Mouse (Mus musculus): Measurements from ENCODE around the gene Ager. TPM values are rescaled to one million over a fixed set of nuclear protein-coding genes. Genes with fewer than 3 reads are reported as not detected.

Ager gene
- polyA plus RNA-seq, 1 experiment = 5.2 TPM

DNA sequence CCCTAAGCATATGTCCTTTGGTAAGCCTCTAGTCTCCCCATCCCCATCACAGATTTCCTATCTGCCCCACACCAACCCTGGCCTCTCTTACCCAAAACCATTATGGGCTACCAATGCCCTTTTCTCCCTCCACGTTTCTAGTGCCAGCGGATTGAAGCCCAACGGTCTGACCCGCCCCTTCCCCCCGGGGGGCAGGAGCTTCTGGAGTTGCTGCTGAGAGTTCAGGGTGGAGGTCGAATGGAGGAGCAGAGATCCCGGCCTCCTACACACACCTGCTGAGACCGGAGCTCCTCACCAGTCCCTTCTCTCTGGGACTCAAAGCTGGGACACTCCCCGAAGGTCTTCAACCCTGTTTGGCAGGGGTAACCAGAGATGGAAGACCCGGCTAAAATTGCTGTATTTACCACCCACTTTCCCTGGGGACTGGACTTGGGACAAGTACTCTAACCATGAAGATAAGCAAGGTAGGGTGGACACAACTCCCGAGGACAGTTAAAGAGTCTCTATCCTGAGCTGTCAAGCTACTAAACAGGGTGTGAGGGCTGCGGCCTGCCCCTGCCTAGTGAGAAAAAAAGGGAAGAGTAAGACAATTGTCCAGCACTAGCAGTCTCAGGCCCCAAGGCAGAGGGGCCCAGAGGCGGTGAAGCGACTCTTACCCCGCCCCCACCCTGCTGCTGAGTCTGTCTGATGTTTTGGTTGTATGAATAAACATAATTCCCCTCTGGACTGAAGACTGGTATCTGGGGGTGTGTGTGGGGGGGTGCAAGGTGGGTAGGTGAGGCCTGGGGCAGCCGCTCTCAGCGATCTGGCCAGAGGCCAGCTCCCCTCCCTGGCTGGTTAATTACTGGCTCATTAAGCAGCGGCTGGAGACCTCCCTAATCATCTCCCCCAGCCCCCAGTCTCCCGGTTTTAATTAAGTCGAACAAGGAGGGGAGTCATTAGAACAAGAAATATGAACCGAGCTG lies 6.4 kb upstream of the Ager start, which contains the start of gene Pbx2:
TSS of gene Pbx2 (plus strand) at position 238 of the 965 bp plus-strand sequence.
- no peak for DNase-seq (ENCODE audit: low read depth in 1 of 2, low spot score in 2 of 2)
- Histone ChIP-seq H3K36me3 (ENCODE audit: control insufficient read depth, insufficient read depth, low read length) (peaks cover 26% of the 10 kb centered on the region), H3K4me1 (ENCODE audit: control insufficient read depth, insufficient read depth, insufficient read length) (peaks cover 14% of the 10 kb centered on the region; the same call in 1 of the 2 replicates), H3K4me3 (ENCODE audit: extremely low read depth, insufficient read depth, insufficient read length) (peak within 1 kb of the TSS; percentile 82), H3K27me3 (ENCODE audit: control insufficient read depth, insufficient read depth, low read length) (no peaks in the 10 kb centered on the region), H3K27ac (ENCODE audit: insufficient read depth, low read length) (peak within 1 kb of the TSS; percentile 100)
- TF ChIP-seq POLR2A (IDR thresholded peaks at IDR 0.05; ENCODE audit: low read depth, low read length) = no peak
- WGBS = 5% methylated on average over 21 of the region's 21 CpGs

DNA sequence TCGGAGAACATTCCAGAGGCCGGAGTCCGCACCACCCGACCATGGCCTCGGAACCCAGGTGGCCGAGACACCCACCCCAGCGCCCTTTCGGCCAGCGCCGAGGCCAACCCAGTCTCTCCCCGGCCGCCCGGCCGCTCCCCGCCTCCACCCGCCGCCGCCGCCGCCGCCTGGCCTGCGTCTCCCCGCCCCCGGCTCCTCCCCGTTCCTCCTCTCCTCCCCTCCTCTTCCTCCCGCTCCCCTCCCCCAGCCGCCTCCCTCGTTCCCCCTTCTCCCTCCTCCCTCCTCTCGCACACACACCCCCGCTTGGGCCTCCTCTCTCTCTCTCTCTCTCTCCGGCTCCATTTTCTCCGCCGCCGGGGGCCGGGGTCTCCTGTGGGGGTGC lies 5.7 kb upstream of the Ager start:
- peak overlapping the region; percentile 82 for H3K4me3 ChIP-seq (ENCODE audit: extremely low read depth, insufficient read depth, insufficient read length)
- peaks cover 28% of the 10 kb centered on the region for H3K36me3 ChIP-seq (ENCODE audit: control insufficient read depth, insufficient read depth, low read length)
- peaks cover 11% of the 10 kb centered on the region; the same call in 1 of the 2 replicates for H3K4me1 ChIP-seq (ENCODE audit: control insufficient read depth, insufficient read depth, insufficient read length)
- TF ChIP-seq CTCF (IDR thresholded peaks at IDR 0.05; ENCODE audit: extremely low read depth, insufficient read depth, insufficient read length, insufficient replicate concordance) (no peak), POLR2A (IDR thresholded peaks at IDR 0.05; ENCODE audit: low read depth, low read length) (no peak)
- 2% methylated on average over 29 of the region's 35 CpGs for WGBS
- H3K27me3 ChIP-seq (ENCODE audit: control insufficient read depth, insufficient read depth, low read length) = no peaks in the 10 kb centered on the region
- peak; percentile 53 to 89 for DNase-seq (ENCODE audit: low read depth in 1 of 2, low spot score in 2 of 2)
- peak overlapping the region; percentile 100 for H3K27ac ChIP-seq (ENCODE audit: insufficient read depth, low read length)

DNA sequence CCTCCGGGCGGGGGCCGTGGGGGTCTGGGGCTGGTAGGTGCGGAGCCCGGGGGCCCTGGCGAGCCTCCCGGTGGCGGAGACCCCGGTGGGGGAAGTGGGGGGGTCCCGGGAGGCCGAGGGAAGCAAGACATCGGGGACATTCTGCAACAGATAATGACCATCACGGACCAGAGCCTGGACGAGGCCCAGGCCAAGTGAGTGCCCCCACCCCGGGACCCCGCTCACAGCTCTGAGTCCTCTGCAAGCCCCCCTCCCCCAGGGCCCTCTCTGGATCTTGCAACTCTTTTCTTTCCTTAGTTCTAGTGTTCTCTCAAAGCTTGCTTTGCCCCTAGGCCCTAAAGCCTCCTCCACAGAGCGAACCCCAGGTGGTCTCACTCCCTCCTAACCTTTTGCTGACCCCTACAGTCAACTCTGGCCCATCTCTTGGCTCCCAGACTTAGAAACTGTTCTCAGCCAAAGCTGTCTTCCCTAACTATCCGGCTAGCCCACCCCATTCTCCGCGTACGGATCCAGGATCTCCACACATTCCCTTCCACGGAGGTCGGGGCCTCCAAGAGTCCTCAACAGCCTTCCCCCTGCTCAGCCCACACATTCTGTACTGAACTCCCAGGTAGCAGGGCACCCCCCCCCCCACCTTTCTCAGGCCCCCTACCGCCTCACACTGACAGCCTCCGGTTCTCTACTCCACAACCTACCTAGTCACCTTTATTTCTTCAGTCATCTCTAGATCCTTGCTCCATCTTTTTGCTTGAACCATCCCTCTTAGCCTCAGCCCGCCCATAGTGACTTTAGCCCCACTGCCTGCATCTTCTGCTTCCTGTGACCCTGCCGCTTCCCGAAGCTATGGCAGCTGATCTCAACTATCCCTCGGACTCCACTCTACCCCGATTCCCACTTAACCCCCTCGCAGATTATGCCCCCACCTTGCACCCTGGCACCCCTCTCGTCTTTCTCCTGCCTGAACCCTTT lies 4.8 kb upstream of the Ager start:
- DNase-seq (ENCODE audit: low read depth in 1 of 2, low spot score in 2 of 2) = no peak
- no peak for TF ChIP-seq CTCF (IDR thresholded peaks at IDR 0.05; ENCODE audit: extremely low read depth, insufficient read depth, insufficient read length, insufficient replicate concordance)
- TF ChIP-seq POLR2A (IDR thresholded peaks at IDR 0.05; ENCODE audit: low read depth, low read length) = no peak
- peaks cover 11% of the 10 kb centered on the region; the same call in 1 of the 2 replicates for H3K4me1 ChIP-seq (ENCODE audit: control insufficient read depth, insufficient read depth, insufficient read length)
- H3K4me3 ChIP-seq (ENCODE audit: extremely low read depth, insufficient read depth, insufficient read length) = peak overlapping the region; percentile 82
- peak overlapping the region; percentile 49; the same call in 1 of the 2 replicates for H3K27ac ChIP-seq (ENCODE audit: insufficient read depth, low read length)
- 7% methylated on average over 31 of the region's 32 CpGs for WGBS
- H3K36me3 ChIP-seq (ENCODE audit: control insufficient read depth, insufficient read depth, low read length) = peaks cover 28% of the 10 kb centered on the region
- H3K27me3 ChIP-seq (ENCODE audit: control insufficient read depth, insufficient read depth, low read length) = no peaks in the 10 kb centered on the region

DNA sequence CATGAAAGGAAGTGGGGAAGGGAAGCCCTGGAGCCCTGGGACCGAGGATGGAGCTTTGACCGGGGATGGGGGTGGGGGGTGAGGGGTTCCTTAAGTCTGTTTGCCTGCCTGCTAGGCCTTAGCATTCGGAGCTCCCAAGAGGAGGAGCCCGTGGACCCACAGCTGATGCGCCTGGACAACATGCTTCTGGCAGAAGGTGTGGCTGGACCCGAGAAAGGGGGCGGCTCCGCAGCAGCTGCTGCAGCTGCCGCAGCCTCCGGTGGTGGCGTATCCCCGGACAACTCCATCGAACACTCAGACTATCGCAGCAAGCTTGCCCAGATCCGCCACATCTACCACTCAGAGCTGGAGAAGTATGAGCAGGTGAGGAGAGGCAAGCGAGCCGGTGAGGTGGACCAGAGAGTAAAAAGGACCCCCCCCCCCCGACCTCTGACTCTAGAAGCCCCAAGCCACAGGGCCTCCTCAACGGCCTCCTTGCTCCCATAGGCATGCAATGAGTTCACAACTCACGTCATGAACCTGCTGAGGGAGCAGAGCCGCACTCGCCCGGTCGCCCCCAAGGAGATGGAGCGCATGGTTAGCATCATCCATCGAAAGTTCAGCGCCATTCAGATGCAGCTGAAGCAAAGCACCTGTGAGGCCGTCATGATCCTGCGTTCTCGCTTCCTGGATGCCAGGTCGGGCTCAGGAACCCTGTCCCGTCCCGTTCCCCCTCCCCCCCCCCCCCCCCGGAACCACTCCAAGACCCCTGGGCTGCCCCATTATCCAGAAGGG lies 3.7 kb upstream of the Ager start:
- no peaks in the 10 kb centered on the region for H3K27me3 ChIP-seq (ENCODE audit: control insufficient read depth, insufficient read depth, low read length)
- H3K4me1 ChIP-seq (ENCODE audit: control insufficient read depth, insufficient read depth, insufficient read length) = peaks cover 5% of the 10 kb centered on the region; the same call in 1 of the 2 replicates
- 73% methylated on average over 33 of the region's 34 CpGs for WGBS
- no peak overlapping the region for H3K27ac ChIP-seq (ENCODE audit: insufficient read depth, low read length)
- TF ChIP-seq POLR2A (IDR thresholded peaks at IDR 0.05; ENCODE audit: low read depth, low read length) = no peak
- no peak for TF ChIP-seq CTCF (IDR thresholded peaks at IDR 0.05; ENCODE audit: extremely low read depth, insufficient read depth, insufficient read length, insufficient replicate concordance)
- no peak for DNase-seq (ENCODE audit: low read depth in 1 of 2, low spot score in 2 of 2)
- H3K36me3 ChIP-seq (ENCODE audit: control insufficient read depth, insufficient read depth, low read length) = peaks cover 28% of the 10 kb centered on the region
- no peak overlapping the region for H3K4me3 ChIP-seq (ENCODE audit: extremely low read depth, insufficient read depth, insufficient read length)

DNA sequence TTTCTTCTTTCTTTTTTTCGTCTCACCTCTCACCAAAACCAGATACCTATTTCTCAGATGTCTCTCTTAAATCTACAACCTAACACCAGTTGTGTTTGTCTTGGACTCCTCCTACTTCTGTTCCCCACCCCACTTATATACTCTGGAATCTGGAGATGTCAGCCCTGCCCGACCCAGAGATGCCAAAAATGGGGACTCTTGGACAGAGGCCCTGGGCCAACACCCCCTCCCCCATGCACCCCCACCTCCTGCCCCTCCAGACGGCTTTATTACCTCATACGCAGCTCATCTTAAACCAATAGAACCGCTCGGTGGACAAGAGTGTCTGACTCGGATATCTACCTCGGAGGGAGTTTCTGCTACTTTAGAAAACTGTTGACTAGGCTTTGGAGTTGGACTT lies 1.6 kb upstream of the Ager start:
- H3K4me3 ChIP-seq (ENCODE audit: extremely low read depth, insufficient read depth, insufficient read length) = no peak overlapping the region
- no peak for TF ChIP-seq POLR2A (IDR thresholded peaks at IDR 0.05; ENCODE audit: low read depth, low read length)
- TF ChIP-seq CTCF (IDR thresholded peaks at IDR 0.05; ENCODE audit: extremely low read depth, insufficient read depth, insufficient read length, insufficient replicate concordance) = no peak
- no peak overlapping the region for H3K27ac ChIP-seq (ENCODE audit: insufficient read depth, low read length)
- H3K27me3 ChIP-seq (ENCODE audit: control insufficient read depth, insufficient read depth, low read length) = no peaks in the 10 kb centered on the region
- no peak for DNase-seq (ENCODE audit: low read depth in 1 of 2, low spot score in 2 of 2)
- H3K36me3 ChIP-seq (ENCODE audit: control insufficient read depth, insufficient read depth, low read length) = peaks cover 30% of the 10 kb centered on the region
- whole genome bisulfite sequencing = 89% methylated on average over 8 of the region's 8 CpGs
- H3K4me1 ChIP-seq (ENCODE audit: control insufficient read depth, insufficient read depth, insufficient read length) = peaks cover 5% of the 10 kb centered on the region; the same call in 1 of the 2 replicates

DNA sequence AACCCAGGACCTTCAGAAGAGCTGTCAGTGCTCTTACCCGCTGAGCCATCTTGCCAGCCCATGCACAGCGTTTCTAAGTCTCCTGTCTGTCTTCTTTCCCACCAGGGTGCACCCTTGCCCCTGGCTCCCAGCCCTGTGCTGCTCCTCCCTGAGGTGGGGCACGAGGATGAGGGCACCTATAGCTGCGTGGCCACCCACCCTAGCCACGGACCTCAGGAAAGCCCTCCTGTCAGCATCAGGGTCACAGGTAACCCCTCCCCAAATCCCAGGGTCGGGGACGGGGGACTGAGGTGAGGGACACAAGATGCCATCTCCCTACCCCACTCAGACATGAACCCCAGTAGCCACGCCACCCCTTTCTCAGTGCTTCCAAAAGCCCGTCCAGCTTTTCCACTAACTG lies 2.2 kb downstream of the Ager start:
- H3K36me3 ChIP-seq (ENCODE audit: control insufficient read depth, insufficient read depth, low read length) = peaks cover 21% of the 10 kb centered on the region
- no peak for DNase-seq (ENCODE audit: low read depth in 1 of 2, low spot score in 2 of 2)
- no peak overlapping the region for H3K27ac ChIP-seq (ENCODE audit: insufficient read depth, low read length)
- H3K27me3 ChIP-seq (ENCODE audit: control insufficient read depth, insufficient read depth, low read length) = no peaks in the 10 kb centered on the region
- H3K4me1 ChIP-seq (ENCODE audit: control insufficient read depth, insufficient read depth, insufficient read length) = peaks cover 11% of the 10 kb centered on the region; the same call in 1 of the 2 replicates
- TF ChIP-seq POLR2A (IDR thresholded peaks at IDR 0.05; ENCODE audit: low read depth, low read length) (no peak), CTCF (IDR thresholded peaks at IDR 0.05; ENCODE audit: extremely low read depth, insufficient read depth, insufficient read length, insufficient replicate concordance) (no peak)
- 86% methylated on average over 9 of the region's 9 CpGs for WGBS
- H3K4me3 ChIP-seq (ENCODE audit: extremely low read depth, insufficient read depth, insufficient read length) = no peak overlapping the region
